Mouse (Mus musculus) forebrain, embryonic 11.5 days (tissue): Measurements from ENCODE around the gene Grm5. TPM values are rescaled to one million over a fixed set of nuclear protein-coding genes. Genes with fewer than 3 reads are reported as not detected.
A peak's percentile ranks its signal among the peaks of the same experiment; 100 is the strongest.

Experiments used
- ATAC-seq: fragments of 200-750 bp; cut with Nextera tagmentation; replicated peaks from 2 replicates; pipeline ENCODE4 v1.8.0; 2017; ENCODE audit warnings: moderate TSS enrichment; ENCODE audit not compliant: low FRiP score
- DNase-seq: peaks from one replicate; pipeline ENCODE4 v3.0.0-alpha.2; 2017; ENCODE audit warnings: low spot score
- H3K27ac ChIP-seq: fragments of 300-500 bp; sonication (generic); 2 replicates; pipeline ENCODE4 v1.5.1; 2014; ENCODE audit warnings: low read depth, low read length
- H3K27me3 ChIP-seq: fragments of 300-500 bp; sonication (generic); 2 replicates; pipeline ENCODE4 v1.6.1; 2014; ENCODE audit warnings: mild to moderate bottlenecking, low read length, mixed read lengths; ENCODE audit not compliant: control insufficient read depth, insufficient read depth
- H3K36me3 ChIP-seq: fragments of 300-500 bp; sonication (generic); 2 replicates; pipeline ENCODE4 v1.6.1; 2014; ENCODE audit warnings: mild to moderate bottlenecking, low read length, moderate library complexity, mixed read lengths; ENCODE audit not compliant: control insufficient read depth, insufficient read depth
- H3K4me1 ChIP-seq: fragments of 300-500 bp; sonication (generic); replicated peaks from 2 replicates; pipeline ENCODE4 v1.6.1; 2014; ENCODE audit warnings: low read length, mixed read lengths; ENCODE audit not compliant: control insufficient read depth, insufficient read depth
- H3K4me2 ChIP-seq: fragments of 300-500 bp; sonication (generic); 2 replicates; pipeline ENCODE4 v1.6.1; 2014; ENCODE audit warnings: low read depth, mild to moderate bottlenecking, low read length, moderate library complexity, mixed read lengths; ENCODE audit not compliant: severe bottlenecking
- H3K4me3 ChIP-seq: fragments of 300-500 bp; sonication (generic); 2 replicates; pipeline ENCODE4 v1.5.1; 2014; ENCODE audit warnings: low read depth, low read length
- H3K9ac ChIP-seq: fragments of 300-500 bp; sonication (generic); 2 replicates; pipeline ENCODE4 v1.6.1; 2014; ENCODE audit warnings: low read length
- H3K9me3 ChIP-seq: fragments of 300-500 bp; sonication (generic); 2 replicates; pipeline ENCODE4 v1.6.1; 2016; ENCODE audit warnings: low read length, mixed read lengths; ENCODE audit not compliant: control insufficient read depth
- WGBS: fragments of 180-500 bp; shearing (Covaris S2); extraction: QIAGEN DNeasy Blood & Tissue Kit; methylation state at CpG from one replicate; pipeline ENCODE4 v1.1.7; 2014; 5-methylcytosine and 5-hydroxymethylcytosine counted together
- polyA plus RNA-seq: library from polyadenylated mRNA; unstranded; fragments of >200 nt; fragmentation: Nextera tagmentation; extraction: Ambion mirVana; gene quantifications from 2 replicates; pipeline ENCODE4 v1.2.1, GENCODE M21; 2014

Gene Grm5
- polyA plus RNA-seq, 1 experiment from 2014 or later = 0.12 TPM

GRCm38 (mm10) chr7:87938265-87938664 lies 354.3 kb downstream of the Grm5 start:
- H3K36me3 ChIP-seq = no peaks in the 10 kb centered on the region
- no peak overlapping the region for H3K4me2 ChIP-seq
- DNase-seq (no peak), ATAC-seq (0 out of 2 replicates have a peak, but pooled peaks have one; percentile 46)
- no peaks in the 10 kb centered on the region for H3K27me3 ChIP-seq
- no peak overlapping the region for H3K4me3 ChIP-seq
- H3K9ac ChIP-seq = no peak overlapping the region
- WGBS = 49% methylated on average over 5 of the region's 5 CpGs
- no peaks in the 10 kb centered on the region for H3K9me3 ChIP-seq
- H3K27ac ChIP-seq = no peak overlapping the region
- H3K4me1 ChIP-seq = no peaks in the 10 kb centered on the region

- ATAC-seq (no peak), DNase-seq (no peak)
These were observed 366.2 kb downstream of the Grm5 start for GRCm38 (mm10) chr7:87950205-87950604.

GRCm38 (mm10) chr7:87973216-87973615 lies 389.2 kb downstream of the Grm5 start:
- 56% methylated on average over 1 of the region's 1 CpGs for WGBS
- ATAC-seq = no peak
- Histone ChIP-seq H3K4me3 (no peak overlapping the region), H3K9me3 (no peaks in the 10 kb centered on the region), H3K27ac (no peak overlapping the region), H3K9ac (no peak overlapping the region), H3K36me3 (no peaks in the 10 kb centered on the region), H3K27me3 (no peaks in the 10 kb centered on the region), H3K4me2 (no peak overlapping the region), H3K4me1 (no peaks in the 10 kb centered on the region)
- DNase-seq = no peak

More at GRCm38 (mm10) chr7:87950205-87950604, 366.2 kb downstream of the Grm5 start:
- Histone ChIP-seq H3K27me3 (no peaks in the 10 kb centered on the region), H3K4me1 (no peaks in the 10 kb centered on the region), H3K9me3 (no peaks in the 10 kb centered on the region), H3K9ac (no peak overlapping the region), H3K27ac (no peak overlapping the region), H3K4me2 (no peak overlapping the region), H3K36me3 (no peaks in the 10 kb centered on the region), H3K4me3 (no peak overlapping the region)
- WGBS = 83% methylated on average over 1 of the region's 1 CpGs

- H3K36me3 ChIP-seq = no peaks in the 10 kb centered on the region
- H3K27ac ChIP-seq = no peak overlapping the region
- ATAC-seq (no peak), DNase-seq (no peak)
- H3K4me2 ChIP-seq = no peak overlapping the region
- H3K4me1 ChIP-seq = no peaks in the 10 kb centered on the region
- WGBS = 81% methylated on average over 8 of the region's 8 CpGs
- no peaks in the 10 kb centered on the region for H3K27me3 ChIP-seq
- H3K9ac ChIP-seq = no peak overlapping the region
- no peaks in the 10 kb centered on the region for H3K9me3 ChIP-seq
- H3K4me3 ChIP-seq = no peak overlapping the region
These were observed 391.1 kb downstream of the Grm5 start for GRCm38 (mm10) chr7:87975041-87975440.

GRCm38 (mm10) chr7:87983494-87983893 lies 399.5 kb downstream of the Grm5 start:
- Histone ChIP-seq H3K36me3 (no peaks in the 10 kb centered on the region), H3K9ac (no peak overlapping the region), H3K9me3 (no peaks in the 10 kb centered on the region), H3K4me3 (no peak overlapping the region), H3K27me3 (no peaks in the 10 kb centered on the region), H3K4me2 (no peak overlapping the region), H3K27ac (no peak overlapping the region), H3K4me1 (no peaks in the 10 kb centered on the region)
- DNase-seq (no peak), ATAC-seq (no peak)
- WGBS = 87% methylated on average over 2 of the region's 2 CpGs

GRCm38 (mm10) chr7:88014451-88014850 lies 430.5 kb downstream of the Grm5 start:
- ATAC-seq (no peak), DNase-seq (no peak)
- no peaks in the 10 kb centered on the region for H3K27me3 ChIP-seq
- H3K9me3 ChIP-seq = no peaks in the 10 kb centered on the region
- H3K27ac ChIP-seq = no peak overlapping the region
- H3K4me2 ChIP-seq = no peak overlapping the region
- H3K4me1 ChIP-seq = no peaks in the 10 kb centered on the region
- no peak overlapping the region for H3K4me3 ChIP-seq
- H3K9ac ChIP-seq = no peak overlapping the region
- WGBS = 84% methylated on average over 3 of the region's 3 CpGs
- H3K36me3 ChIP-seq = no peaks in the 10 kb centered on the region

- Histone ChIP-seq H3K4me2 (no peak overlapping the region), H3K9ac (no peak overlapping the region), H3K9me3 (no peaks in the 10 kb centered on the region), H3K4me3 (no peak overlapping the region), H3K27me3 (no peaks in the 10 kb centered on the region), H3K27ac (no peak overlapping the region), H3K36me3 (no peaks in the 10 kb centered on the region), H3K4me1 (no peaks in the 10 kb centered on the region)
- WGBS = 85% methylated on average over 3 of the region's 3 CpGs
- ATAC-seq (no peak), DNase-seq (no peak)
These were observed 443.6 kb downstream of the Grm5 start for GRCm38 (mm10) chr7:88027411-88028132.

GRCm38 (mm10) chr7:88047366-88047765 lies 463.4 kb downstream of the Grm5 start:
- Histone ChIP-seq H3K27ac (no peak overlapping the region), H3K4me1 (no peaks in the 10 kb centered on the region), H3K9ac (no peak overlapping the region), H3K4me2 (no peak overlapping the region), H3K4me3 (no peak overlapping the region), H3K27me3 (no peaks in the 10 kb centered on the region), H3K36me3 (no peaks in the 10 kb centered on the region), H3K9me3 (no peaks in the 10 kb centered on the region)
- DNase-seq (no peak), ATAC-seq (no peak)
